Mouse (Mus musculus) left cerebral cortex, postnatal 36 days (tissue): ENCODE measurements around the gene Spag5. TPM values are rescaled to one million over a fixed set of nuclear protein-coding genes. Genes with fewer than 3 reads are reported as not detected.

Experiments
- DNase-seq, 2 experiments: peaks; one replicate each; pipeline ENCODE4 v3.0.0; 2021 to 2022; ENCODE audit warnings: low spot score in 2 of 2, mixed read lengths in 1 of 2
- intact Hi-C: fragments of 180-260 bp; cut with DNase I; formaldehyde crosslinking; loops from one replicate; pipeline ENCODE4 v1.15.1; 2025
- total RNA-seq, 2 experiments: library from RNA; stranded (reverse); gene quantifications; 2 replicates each; pipeline ENCODE4 v1.2.3; 2021

Gene Spag5
- total RNA-seq, 2 experiments from 2014 or later, result 7.3 to 13.8 TPM

DNA sequence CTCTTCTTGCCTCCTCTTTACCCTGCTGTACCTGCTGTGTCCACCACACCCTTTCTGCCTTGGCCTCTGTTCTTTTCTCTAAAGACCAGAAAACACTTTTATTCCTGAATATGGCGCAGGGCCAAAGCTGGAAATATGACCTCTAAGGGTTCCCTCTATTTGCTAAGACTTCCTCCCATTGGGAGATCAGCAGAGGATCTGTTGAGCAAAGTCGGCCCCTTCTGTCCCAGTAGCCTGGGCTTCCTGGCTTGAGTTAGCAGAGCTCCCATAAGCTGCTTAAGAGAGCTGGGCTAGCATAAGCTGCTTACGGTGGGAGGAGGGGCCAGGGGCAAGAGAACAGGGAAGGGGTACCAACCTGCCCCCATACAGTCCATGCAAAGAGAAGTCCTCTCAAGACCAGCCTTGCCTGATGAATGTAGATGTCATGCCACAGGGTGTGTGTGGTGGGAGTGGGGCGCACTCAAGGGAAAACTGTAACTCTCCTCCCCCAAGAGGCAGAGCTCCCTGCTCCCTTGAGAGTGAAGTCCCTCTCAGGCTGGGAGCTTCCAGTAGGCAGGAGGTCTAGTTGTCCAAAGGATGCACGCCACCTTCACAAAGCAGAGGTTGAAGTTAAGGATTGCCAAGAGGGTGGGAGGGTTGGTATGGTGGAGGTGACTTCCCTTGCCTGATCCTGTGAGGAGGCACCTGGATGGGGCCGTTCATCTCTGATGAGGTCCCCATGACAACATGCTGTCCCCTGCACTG is 45.2 kb downstream of the Spag5 start:
- intact Hi-C loops, result no loop called here
- DNase-seq, result no peak

DNA sequence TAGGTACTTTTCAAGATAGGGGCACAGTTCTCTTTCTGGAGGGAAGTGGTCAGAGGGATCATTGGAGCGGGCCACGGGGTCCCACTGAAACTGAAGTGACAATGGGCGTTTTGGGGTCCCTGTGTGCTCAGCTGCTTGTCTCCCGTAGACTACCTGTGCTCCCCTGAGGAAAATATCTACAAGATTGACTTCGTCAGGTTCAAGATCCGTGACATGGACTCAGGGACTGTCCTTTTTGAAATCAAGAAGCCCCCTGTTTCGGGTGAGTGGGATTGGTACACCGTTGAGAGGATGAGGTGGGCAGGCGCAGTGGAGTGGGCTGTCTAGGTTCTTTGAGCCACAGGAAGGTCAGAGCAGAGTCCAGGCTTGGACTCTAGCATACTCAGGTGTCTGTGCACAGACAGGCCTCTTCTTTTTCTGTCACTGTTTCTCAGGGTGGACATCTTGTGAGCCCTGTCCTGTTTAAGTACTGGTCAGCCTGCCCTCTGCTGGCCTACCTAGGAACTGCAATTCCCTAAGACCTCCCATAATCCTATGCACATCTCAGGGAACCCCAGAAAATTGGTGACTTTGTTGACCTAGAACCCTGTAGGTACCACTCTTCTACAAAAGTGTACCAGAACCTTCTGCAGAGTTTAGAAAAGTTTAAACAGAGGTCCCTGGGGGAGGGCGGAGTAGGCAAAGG is 45.9 kb downstream of the Spag5 start:
- intact Hi-C loops, result no loop called here
- peak in 1 of 2 experiments; percentile 41 for DNase-seq

DNA sequence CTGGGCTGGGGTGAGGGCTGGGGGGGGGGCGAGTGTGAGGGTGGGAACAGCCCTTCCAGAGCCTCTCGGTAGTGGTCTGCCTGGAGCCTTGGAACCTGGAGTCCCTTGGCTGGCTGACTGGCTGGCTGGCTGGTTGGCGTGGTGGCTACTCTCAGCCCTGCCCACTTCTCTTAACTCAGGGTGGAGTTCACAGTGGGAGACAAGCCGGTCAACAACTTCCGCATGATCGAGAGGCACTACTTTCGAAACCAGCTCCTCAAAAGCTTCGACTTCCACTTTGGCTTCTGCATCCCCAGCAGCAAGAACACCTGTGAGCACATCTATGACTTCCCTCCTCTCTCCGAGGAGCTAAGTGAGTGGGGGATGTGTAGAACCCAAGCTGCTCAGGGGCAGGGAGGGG is 46.6 kb downstream of the Spag5 start:
- DNase-seq, result no peak
- intact Hi-C loops, result no loop called here

DNA sequence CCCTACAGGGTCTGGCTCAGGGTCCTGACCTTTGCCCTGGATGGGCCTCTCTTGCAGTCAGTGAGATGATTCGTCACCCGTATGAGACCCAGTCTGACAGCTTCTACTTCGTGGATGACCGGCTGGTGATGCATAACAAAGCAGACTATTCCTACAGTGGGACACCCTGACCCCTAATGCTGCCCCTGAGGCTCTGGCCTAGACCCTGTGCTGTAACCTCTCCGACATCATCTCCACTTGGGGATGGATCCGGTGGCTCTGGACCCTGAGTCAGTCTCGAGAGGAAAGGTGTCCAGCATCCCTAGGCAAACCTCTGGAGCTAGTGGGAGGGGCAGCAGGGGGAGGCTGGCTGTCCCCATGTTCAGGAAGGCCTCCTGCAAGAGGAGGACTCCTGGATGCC is 47.1 kb downstream of the Spag5 start:
- no peak for DNase-seq
- intact Hi-C loops, result no loop called here

DNA sequence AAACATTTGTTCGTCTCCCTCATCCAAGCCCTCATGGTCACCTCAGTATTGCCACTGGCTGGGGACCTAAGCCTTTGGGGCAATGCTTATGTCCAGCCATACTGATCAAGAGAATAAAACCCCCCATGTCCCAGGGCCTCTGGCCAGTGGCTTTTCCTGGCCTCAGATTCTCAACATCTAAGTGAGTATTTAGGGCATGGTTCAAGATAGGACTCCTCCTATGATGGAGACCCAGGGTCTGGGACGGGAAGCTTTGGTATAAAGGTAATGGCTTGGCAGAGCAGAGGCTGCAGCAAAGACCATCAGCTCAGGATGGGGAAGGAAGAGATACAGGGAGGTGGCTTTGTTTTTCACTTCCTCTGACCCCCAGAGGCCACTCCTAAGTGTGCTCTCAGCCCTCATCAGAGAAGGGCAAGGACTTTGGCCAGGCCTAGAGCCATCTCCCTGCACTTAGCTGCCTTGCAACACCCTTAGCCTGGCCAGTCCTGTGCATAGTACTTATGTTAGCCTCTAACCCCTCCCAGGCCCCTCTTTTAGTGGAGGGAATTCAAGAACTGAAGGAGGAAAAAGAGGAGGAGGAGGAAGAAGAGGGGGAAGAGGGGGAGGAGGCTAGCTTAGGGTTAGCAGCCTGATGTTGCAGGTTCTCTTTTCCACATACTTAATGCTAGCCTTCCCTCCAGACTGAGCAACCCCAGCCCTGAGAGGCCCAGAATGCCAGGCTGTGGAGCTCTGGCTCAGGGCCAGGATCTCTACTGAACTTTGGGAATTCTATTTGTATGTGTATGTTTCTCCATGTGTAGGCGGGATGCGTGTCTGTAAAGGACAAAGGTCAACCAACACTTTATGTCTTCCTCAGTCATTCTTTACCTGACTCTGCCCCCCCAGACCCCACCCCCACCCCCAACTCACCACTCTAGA is 48.4 kb downstream of the Spag5 start:
- DNase-seq, result no peak
- intact Hi-C loops, result no loop called here

DNA sequence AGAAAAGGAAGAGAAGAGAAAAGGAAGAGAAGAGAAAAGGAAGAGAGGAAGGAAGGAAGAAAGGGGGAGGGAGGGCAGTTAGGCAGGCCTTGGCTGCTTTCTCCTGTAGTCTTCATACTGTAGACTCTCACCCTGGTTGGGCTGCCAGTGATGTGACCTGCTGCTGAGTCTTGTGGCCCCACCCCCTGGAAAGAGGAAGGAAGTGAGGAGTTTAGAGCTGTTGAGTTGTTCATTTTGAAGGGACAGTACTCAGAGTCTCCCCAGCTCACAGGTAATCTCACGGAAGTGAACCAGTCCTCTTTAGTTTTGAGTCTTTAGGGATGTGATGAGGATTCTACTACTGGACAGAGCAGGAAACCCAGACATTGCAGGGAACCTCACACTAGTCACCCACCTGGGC is 51.8 kb downstream of the Spag5 start:
- intact Hi-C loops, result no loop called here
- no peak for DNase-seq

DNA sequence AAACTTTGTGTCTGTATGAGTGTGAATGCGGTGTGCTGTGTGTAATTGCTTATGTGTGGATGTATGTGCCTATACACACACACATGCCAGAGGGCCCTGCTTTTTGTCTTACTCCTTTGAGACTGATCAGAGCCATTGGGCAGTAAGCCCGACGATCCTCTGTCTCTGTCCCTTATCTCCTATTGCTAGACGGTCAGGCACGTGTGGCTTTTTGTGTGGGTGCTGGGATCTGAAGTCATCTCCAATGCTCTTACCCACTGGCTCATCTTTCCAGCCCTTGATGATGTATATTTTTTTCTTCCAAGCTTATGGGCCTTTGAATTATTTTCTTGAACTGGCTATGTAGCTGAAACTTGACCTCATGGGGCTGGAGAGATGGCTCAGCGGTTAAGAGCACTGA is 53.6 kb downstream of the Spag5 start:
- intact Hi-C loops, result no loop called here
- DNase-seq, result no peak

DNA sequence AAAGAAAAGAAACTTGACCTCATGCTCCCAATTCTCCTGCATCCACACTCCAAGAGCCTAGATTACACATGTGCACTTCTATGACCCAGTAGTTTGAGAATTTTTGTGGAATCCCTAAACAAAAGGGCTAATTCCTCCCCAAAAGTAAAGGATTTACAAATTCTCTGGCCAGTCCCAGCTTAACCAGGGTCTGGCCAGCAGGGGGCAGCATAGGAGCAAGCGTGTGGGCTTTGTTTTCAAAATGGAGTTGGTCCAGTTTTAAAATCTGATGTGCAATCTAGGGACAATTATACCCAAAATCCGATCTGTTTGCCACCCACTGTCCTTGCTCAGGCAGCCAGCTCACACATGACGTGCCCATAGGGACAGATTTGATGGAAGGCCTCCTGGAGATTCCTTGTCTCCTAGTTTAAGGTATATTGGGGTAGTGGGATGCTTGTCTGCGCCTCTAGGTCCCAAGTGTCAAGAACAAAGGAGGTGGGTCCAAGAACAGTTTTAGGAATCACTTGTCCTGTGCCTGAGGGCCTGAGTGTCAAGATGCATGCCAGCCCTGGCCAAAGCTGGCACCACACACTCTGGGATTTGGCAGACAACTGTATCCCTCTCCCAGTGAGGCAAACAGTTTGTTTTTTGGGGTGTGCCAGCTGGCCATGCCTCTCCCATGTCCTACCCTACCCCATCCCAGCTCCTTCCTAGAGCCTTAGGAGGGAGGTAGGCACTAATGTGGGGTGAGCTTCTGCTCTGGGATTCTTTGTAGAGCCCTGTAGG is 54.3 kb downstream of the Spag5 start:
- peak in 1 of 2 experiments; percentile 51 for DNase-seq
- intact Hi-C loops, result no loop called here

DNA sequence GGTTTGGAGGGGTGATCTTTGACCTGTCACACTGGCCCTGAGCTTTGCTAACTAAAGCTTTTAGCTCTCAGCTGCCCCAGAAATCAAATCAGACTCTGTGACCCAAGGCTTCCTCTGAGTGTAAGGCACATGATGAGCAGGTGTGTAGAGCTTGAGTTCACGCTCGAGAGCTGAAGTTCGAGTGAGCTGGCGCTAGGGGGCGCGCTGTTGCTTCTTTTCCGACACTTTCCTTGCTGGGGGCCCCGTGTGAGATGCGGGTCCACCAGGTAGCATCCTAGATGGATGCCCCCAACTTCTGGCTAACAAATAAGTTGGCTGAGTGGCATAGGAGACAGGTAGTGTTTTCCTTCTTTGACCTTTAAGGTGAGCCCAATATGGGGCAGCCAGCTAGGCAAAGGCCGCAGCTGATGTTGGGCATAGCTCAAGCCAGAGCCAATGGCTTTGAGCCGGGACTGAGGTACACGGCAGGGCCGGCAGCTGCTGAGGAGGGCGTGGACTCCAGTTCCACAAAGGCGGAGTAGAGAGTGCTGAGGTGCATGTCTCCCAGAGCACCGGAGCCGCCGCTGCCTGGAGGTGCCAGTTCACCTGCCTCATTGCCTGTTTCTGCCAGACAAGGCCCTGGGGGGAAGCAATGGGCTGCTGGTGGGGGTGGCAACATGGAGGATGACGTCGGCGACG is 57.1 kb downstream of the Spag5 start:
- intact Hi-C loops, result no loop called here
- no peak for DNase-seq

DNA sequence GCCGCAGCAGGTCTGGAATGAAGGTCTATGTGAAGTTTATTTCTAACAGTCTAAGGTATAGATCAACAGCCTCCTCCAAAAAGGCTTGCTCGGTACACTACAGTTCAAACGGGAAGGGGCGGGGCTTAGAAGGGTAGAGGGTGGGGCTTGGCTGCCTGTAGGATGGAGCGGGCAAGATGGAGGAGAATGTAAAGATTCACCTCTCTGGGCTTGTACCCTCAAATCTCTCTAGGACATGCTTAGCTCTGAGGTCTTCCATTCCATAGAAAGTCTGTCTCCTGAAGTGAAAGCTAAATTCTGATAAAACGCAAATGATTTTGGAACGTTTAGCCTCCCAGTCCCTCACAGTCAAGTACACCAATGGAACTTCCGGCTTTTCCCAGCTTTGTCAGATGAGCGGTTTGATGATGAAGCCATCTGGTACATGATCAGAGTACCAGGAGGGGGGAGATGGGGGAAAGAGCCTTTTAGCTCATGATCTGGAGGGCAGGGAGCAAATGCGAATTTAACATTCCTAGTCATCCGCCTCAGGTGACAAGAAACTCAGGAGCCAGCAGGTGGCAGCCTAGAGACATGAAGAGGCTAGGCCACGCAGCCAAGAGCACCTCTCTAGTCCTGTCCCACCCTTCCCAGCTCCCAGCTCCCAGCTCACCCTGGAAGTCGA is 58.9 kb downstream of the Spag5 start:
- peak; percentile 58 to 60 for DNase-seq
- intact Hi-C loops, result loop anchor here (5.0 kb wide), 1 partner anchor 92 kb away; no protein-coding TSS in a partner anchor

DNA sequence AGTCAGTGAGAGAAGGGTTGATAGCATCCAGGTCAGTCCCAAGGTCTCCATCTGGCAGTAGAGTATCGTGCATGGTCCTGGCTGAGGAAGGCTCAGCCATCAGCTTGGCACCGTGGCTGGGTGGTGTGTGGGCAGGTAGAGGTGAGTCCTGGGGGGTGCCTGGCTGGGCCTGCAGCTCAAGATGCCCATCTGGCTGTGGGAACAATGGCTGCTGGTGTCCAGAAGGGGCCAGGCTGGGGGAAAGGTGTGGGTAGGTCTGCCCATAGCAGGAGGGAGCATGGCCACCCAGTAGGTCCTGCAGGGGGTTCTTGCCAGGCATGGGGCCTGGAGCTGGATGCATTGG is 59.4 kb downstream of the Spag5 start:
- DNase-seq, result no peak
- intact Hi-C loops, result loop anchor here (5.0 kb wide), 1 partner anchor 92 kb away; no protein-coding TSS in a partner anchor

DNA sequence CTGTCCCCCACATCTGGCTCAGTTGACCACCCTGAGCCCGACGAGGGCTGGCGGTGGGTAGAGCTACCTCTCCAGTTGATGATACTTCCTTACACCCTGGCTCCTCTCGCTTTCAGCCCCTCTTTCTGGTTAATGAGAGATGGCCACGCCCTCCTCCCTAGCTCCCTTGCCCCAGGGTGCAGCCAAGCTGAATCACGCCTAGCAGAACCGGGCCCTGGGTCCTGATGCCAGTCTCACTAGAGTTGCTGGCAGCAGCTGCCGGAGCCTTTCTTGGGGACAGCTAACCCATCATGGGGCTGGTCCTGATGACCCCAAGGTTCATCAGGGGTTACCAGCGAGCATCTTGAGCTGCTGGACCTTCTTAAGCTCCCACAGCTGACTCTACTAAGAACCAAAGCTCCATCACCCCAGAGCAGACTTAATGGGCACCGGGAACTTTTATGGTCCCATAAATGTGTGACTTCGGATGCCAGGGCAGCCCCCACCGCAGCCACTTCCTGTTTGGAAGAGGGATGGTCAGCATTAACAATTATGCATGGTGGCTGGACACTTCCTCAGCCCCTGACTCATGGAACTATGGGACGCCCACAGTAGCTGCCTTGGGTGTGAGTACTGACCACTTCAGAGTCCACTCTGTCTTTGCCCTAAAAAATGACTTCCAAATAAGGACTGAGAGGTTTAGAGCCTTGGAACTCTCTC is 62.1 kb downstream of the Spag5 start:
- intact Hi-C loops, result loop anchor here (5.0 kb wide), 1 partner anchor 89 kb away; no protein-coding TSS in a partner anchor
- no peak for DNase-seq

DNA sequence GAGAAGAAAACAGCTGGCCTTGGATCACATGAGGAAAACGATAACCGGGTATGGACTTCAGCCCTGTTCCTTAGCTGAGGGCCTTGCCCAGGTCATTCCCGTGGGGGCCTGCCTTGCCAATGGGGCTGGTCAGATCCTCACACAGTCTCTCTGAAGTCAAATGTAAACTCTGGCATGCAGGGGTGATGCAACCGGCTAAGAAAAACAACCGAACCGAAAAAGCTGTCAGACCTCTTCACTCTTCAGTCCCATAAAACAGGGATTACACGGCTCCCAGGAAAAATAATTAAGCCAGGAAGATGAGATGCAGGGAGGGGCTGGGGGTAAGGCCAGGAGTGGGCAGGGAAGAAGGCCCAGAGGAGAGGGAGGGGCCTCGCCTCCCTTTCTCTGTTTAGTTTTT is 62.8 kb downstream of the Spag5 start:
- intact Hi-C loops, result loop anchor here (5.0 kb wide), 1 partner anchor 88 kb away; no protein-coding TSS in a partner anchor
- no peak for DNase-seq

DNA sequence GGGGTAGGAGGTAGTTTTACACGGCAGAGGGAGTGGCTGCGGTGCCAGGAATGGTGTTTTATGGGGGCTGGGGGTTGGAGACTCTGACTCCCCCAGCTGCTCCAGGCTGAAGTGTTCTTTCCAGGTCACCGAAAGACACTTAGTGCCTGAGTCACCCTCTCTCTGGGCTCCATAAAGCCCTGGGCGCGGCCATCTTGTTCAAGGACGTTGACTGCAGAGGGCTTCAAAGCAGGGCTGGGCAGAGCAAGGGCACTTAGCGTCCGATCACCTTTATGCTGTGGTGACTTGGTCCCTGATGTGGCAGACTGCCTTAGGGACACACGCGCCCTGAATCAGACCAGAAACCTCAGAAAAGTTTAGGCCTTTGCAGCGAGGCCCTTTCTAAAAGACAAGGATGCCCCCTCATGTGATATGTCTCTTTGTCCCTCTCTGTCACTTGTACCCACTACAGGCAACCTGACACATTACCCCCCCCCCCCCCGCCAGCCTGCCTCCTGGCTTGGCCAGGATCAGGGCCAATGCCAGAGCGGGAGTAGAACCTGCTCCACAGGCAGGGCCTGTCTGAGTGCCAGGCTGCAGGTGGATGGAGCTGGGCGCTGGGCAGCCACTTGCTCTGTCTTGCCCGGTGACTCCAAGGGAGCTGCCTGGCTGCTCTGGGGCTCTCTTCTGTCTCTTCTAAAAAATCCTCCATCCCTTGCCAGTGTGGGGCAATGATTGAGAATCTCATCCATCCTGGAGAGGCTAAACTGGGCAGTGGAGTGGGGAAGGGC is 66.3 kb downstream of the Spag5 start:
- intact Hi-C loops, result no loop called here
- no peak for DNase-seq

DNA sequence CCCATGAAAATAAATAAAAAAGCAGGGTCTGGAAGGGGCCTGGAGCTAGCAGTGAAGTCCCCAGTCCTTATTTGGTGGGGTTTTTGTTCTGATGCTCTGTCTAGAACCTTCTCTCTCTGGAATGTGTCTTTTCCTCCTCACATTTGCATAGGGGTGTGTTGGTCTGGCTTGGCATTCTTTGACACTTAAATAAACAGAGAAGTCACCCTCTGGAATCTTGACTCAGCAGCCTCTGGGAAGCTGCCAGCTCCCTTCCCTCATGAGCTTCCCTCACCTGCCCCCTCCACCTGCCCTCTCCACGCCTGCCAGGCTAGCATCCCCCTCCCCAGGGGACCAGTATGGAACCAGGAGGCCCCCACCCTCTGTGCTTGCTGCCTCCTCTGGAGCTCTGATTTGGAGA is 69.1 kb downstream of the Spag5 start:
- intact Hi-C loops, result no loop called here
- no peak for DNase-seq

DNA sequence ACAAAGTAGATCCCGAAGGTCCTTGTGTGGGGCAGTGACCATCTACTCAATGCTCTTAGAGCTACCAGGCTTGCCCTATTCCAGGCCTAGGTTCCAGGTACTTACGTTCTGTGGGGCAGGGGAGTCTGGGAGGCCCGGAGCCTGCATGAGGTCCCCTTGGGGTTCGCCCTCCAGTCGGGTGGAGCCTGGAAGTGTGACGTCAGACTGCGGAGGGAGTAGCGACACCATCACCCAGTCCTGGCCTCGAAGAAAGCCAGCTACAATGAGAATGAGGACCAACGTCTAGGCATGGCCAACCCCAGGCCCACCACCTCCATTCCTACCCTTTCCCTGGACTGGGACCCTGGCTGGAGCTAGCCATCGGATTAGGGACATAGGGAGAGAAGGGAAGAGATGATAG is 70.4 kb downstream of the Spag5 start:
- intact Hi-C loops, result no loop called here
- no peak for DNase-seq
